Mouse (Mus musculus): ENCODE measurements at regions not wholly inside any gene's neighbourhood (a gene's known extent, or its start where the extent isn't known, plus 50 kb on each side); places are given as distances from the start of the nearest gene placed in this dataset.

- DNase-seq (ENCODE audit: low read depth in 1 of 2, low spot score in 2 of 2): no peak
- Histone ChIP-seq H3K36me3 (ENCODE audit: control insufficient read depth, insufficient read depth, low read length) (no peaks in the 10 kb centered on the region), H3K27ac (ENCODE audit: insufficient read depth, low read length) (no peak overlapping the region), H3K27me3 (ENCODE audit: control insufficient read depth, insufficient read depth, low read length) (no peaks in the 10 kb centered on the region), H3K4me3 (ENCODE audit: extremely low read depth, insufficient read depth, insufficient read length) (no peak overlapping the region), H3K4me1 (ENCODE audit: control insufficient read depth, insufficient read depth, insufficient read length) (no peaks in the 10 kb centered on the region)
- TF ChIP-seq CTCF (IDR thresholded peaks at IDR 0.05; ENCODE audit: extremely low read depth, insufficient read depth, insufficient read length, insufficient replicate concordance) (no peak), POLR2A (IDR thresholded peaks at IDR 0.05; ENCODE audit: low read depth, low read length) (no peak)
- WGBS: 90% methylated on average over 4 of the region's 4 CpGs
These were observed 236.8 kb upstream of the Il12b start for GRCm38 (mm10) chr11:44163049-44163448.

GRCm38 (mm10) chr11:44163748-44164147 lies 236.1 kb upstream of the Il12b start:
- no peaks in the 10 kb centered on the region for H3K36me3 ChIP-seq (ENCODE audit: control insufficient read depth, insufficient read depth, low read length)
- H3K4me1 ChIP-seq (ENCODE audit: control insufficient read depth, insufficient read depth, insufficient read length): no peaks in the 10 kb centered on the region
- 88% methylated on average over 1 of the region's 1 CpGs for WGBS
- no peak for TF ChIP-seq POLR2A (IDR thresholded peaks at IDR 0.05; ENCODE audit: low read depth, low read length)
- no peak for TF ChIP-seq CTCF (IDR thresholded peaks at IDR 0.05; ENCODE audit: extremely low read depth, insufficient read depth, insufficient read length, insufficient replicate concordance)
- H3K4me3 ChIP-seq (ENCODE audit: extremely low read depth, insufficient read depth, insufficient read length): no peak overlapping the region
- DNase-seq (ENCODE audit: low read depth in 1 of 2, low spot score in 2 of 2): no peak
- H3K27me3 ChIP-seq (ENCODE audit: control insufficient read depth, insufficient read depth, low read length): no peaks in the 10 kb centered on the region
- no peak overlapping the region for H3K27ac ChIP-seq (ENCODE audit: insufficient read depth, low read length)

GRCm38 (mm10) chr11:44164186-44164585 lies 235.7 kb upstream of the Il12b start:
- no peaks in the 10 kb centered on the region for H3K4me1 ChIP-seq (ENCODE audit: control insufficient read depth, insufficient read depth, insufficient read length)
- no peak for TF ChIP-seq CTCF (IDR thresholded peaks at IDR 0.05; ENCODE audit: extremely low read depth, insufficient read depth, insufficient read length, insufficient replicate concordance)
- TF ChIP-seq POLR2A (IDR thresholded peaks at IDR 0.05; ENCODE audit: low read depth, low read length): no peak
- H3K4me3 ChIP-seq (ENCODE audit: extremely low read depth, insufficient read depth, insufficient read length): no peak overlapping the region
- no peaks in the 10 kb centered on the region for H3K36me3 ChIP-seq (ENCODE audit: control insufficient read depth, insufficient read depth, low read length)
- H3K27ac ChIP-seq (ENCODE audit: insufficient read depth, low read length): no peak overlapping the region
- no peaks in the 10 kb centered on the region for H3K27me3 ChIP-seq (ENCODE audit: control insufficient read depth, insufficient read depth, low read length)
- DNase-seq (ENCODE audit: low read depth in 1 of 2, low spot score in 2 of 2): no peak
- 61% methylated on average over 2 of the region's 2 CpGs for WGBS

GRCm38 (mm10) chr11:44167724-44168500 lies 232.0 kb upstream of the Il12b start:
- DNase-seq (ENCODE audit: low read depth in 1 of 2, low spot score in 2 of 2): no peak
- H3K4me1 ChIP-seq (ENCODE audit: control insufficient read depth, insufficient read depth, insufficient read length): no peaks in the 10 kb centered on the region
- no peaks in the 10 kb centered on the region for H3K36me3 ChIP-seq (ENCODE audit: control insufficient read depth, insufficient read depth, low read length)
- no peak overlapping the region for H3K27ac ChIP-seq (ENCODE audit: insufficient read depth, low read length)
- H3K27me3 ChIP-seq (ENCODE audit: control insufficient read depth, insufficient read depth, low read length): no peaks in the 10 kb centered on the region
- TF ChIP-seq CTCF (IDR thresholded peaks at IDR 0.05; ENCODE audit: extremely low read depth, insufficient read depth, insufficient read length, insufficient replicate concordance) (no peak), POLR2A (IDR thresholded peaks at IDR 0.05; ENCODE audit: low read depth, low read length) (no peak)
- H3K4me3 ChIP-seq (ENCODE audit: extremely low read depth, insufficient read depth, insufficient read length): no peak overlapping the region
- 88% methylated on average over 6 of the region's 6 CpGs for WGBS

- H3K4me1 ChIP-seq (ENCODE audit: control insufficient read depth, insufficient read depth, insufficient read length): no peaks in the 10 kb centered on the region
- H3K4me3 ChIP-seq (ENCODE audit: extremely low read depth, insufficient read depth, insufficient read length): no peak overlapping the region
- no peak for DNase-seq (ENCODE audit: low read depth in 1 of 2, low spot score in 2 of 2)
- no peak overlapping the region for H3K27ac ChIP-seq (ENCODE audit: insufficient read depth, low read length)
- 44% methylated on average over 4 of the region's 4 CpGs for WGBS
- TF ChIP-seq POLR2A (IDR thresholded peaks at IDR 0.05; ENCODE audit: low read depth, low read length): no peak
- no peak for TF ChIP-seq CTCF (IDR thresholded peaks at IDR 0.05; ENCODE audit: extremely low read depth, insufficient read depth, insufficient read length, insufficient replicate concordance)
- no peaks in the 10 kb centered on the region for H3K36me3 ChIP-seq (ENCODE audit: control insufficient read depth, insufficient read depth, low read length)
- no peaks in the 10 kb centered on the region for H3K27me3 ChIP-seq (ENCODE audit: control insufficient read depth, insufficient read depth, low read length)
These were observed 227.4 kb upstream of the Il12b start for GRCm38 (mm10) chr11:44172478-44172877.

GRCm38 (mm10) chr11:44173196-44173595 lies 226.7 kb upstream of the Il12b start:
- no peaks in the 10 kb centered on the region for H3K36me3 ChIP-seq (ENCODE audit: control insufficient read depth, insufficient read depth, low read length)
- no peaks in the 10 kb centered on the region for H3K4me1 ChIP-seq (ENCODE audit: control insufficient read depth, insufficient read depth, insufficient read length)
- no peaks in the 10 kb centered on the region for H3K27me3 ChIP-seq (ENCODE audit: control insufficient read depth, insufficient read depth, low read length)
- no peak for TF ChIP-seq CTCF (IDR thresholded peaks at IDR 0.05; ENCODE audit: extremely low read depth, insufficient read depth, insufficient read length, insufficient replicate concordance)
- TF ChIP-seq POLR2A (IDR thresholded peaks at IDR 0.05; ENCODE audit: low read depth, low read length): no peak
- WGBS: 89% methylated on average over 1 of the region's 1 CpGs
- H3K27ac ChIP-seq (ENCODE audit: insufficient read depth, low read length): no peak overlapping the region
- DNase-seq (ENCODE audit: low read depth in 1 of 2, low spot score in 2 of 2): no peak
- H3K4me3 ChIP-seq (ENCODE audit: extremely low read depth, insufficient read depth, insufficient read length): no peak overlapping the region

- WGBS: 15% methylated on average over 2 of the region's 2 CpGs
- no peak for TF ChIP-seq CTCF (IDR thresholded peaks at IDR 0.05; ENCODE audit: extremely low read depth, insufficient read depth, insufficient read length, insufficient replicate concordance)
- no peak for TF ChIP-seq POLR2A (IDR thresholded peaks at IDR 0.05; ENCODE audit: low read depth, low read length)
- no peak for DNase-seq (ENCODE audit: low read depth in 1 of 2, low spot score in 2 of 2)
- Histone ChIP-seq H3K36me3 (ENCODE audit: control insufficient read depth, insufficient read depth, low read length) (no peaks in the 10 kb centered on the region), H3K4me3 (ENCODE audit: extremely low read depth, insufficient read depth, insufficient read length) (no peak overlapping the region), H3K4me1 (ENCODE audit: control insufficient read depth, insufficient read depth, insufficient read length) (no peaks in the 10 kb centered on the region), H3K27ac (ENCODE audit: insufficient read depth, low read length) (no peak overlapping the region), H3K27me3 (ENCODE audit: control insufficient read depth, insufficient read depth, low read length) (no peaks in the 10 kb centered on the region)
These were observed 225.3 kb upstream of the Il12b start for GRCm38 (mm10) chr11:44174548-44174947.

All from spleen, adult 2 months (tissue).